Mouse (Mus musculus) CD4-positive naive resting alpha-beta T cell, adult 76 days (primary cell): ENCODE results near the gene Cacna1i. TPM values are rescaled to one million over a fixed set of nuclear protein-coding genes. Genes with fewer than 3 reads are reported as not detected.

ENCODE experiments used
- total RNA-seq: library from RNA; stranded (reverse); gene quantifications from one replicate; pipeline ENCODE4 v1.2.4, GENCODE M21; 2023

The Cacna1i gene
- 3.0 TPM for total RNA-seq

GRCm38 (mm10) chr15:80286851-80287415 lies at the start of gene Cacna1i:
TSS of gene Cacna1i (plus strand) at chr15:80287238.

GRCm38 (mm10) chr15:80254847-80255645 lies 32.0 kb upstream of the Cacna1i start, which contains the start of gene Atf4:
TSS of gene Atf4 (plus strand) at chr15:80255184.

GRCm38 (mm10) chr15:80263610-80264575 lies 23.1 kb upstream of the Cacna1i start, which contains the start of gene Rps19bp1:
TSS of gene Rps19bp1 (minus strand) at chr15:80264315.

Other genes starting within 250 kb of the Cacna1i start
- gene Syngr1, start 195.9 kb upstream of the Cacna1i start, total RNA-seq, result not detected
- 1,483 TPM for gene Rpl3, start 195.4 kb upstream of the Cacna1i start, total RNA-seq
- gene Tab1, start 154.1 kb upstream of the Cacna1i start, total RNA-seq, result 21.7 TPM
- gene Mgat3, start 113.5 kb upstream of the Cacna1i start, total RNA-seq, result not detected
- gene Mief1, start 53.2 kb upstream of the Cacna1i start, total RNA-seq, result 51.9 TPM
- gene AC140267.1, start 51.4 kb upstream of the Cacna1i start, total RNA-seq, result 15.0 TPM
- 316 TPM for gene Atf4, start 32.1 kb upstream of the Cacna1i start, total RNA-seq
- gene Rps19bp1, start 22.9 kb upstream of the Cacna1i start, total RNA-seq, result 29.9 TPM